Mouse (Mus musculus) adrenal gland, adult 18-20 months (tissue): ENCODE results near the gene Zmat3. TPM values are rescaled to one million over a fixed set of nuclear protein-coding genes. Genes with fewer than 3 reads are reported as not detected.

Experiments used
- DNase-seq, 2 experiments: peaks; one replicate each; pipeline ENCODE4 v3.0.0; 2021 to 2022; ENCODE audit warnings: low spot score in 2 of 2
- total RNA-seq, 2 experiments: library from RNA; stranded (reverse); gene quantifications; 1 replicate in 1 of 2; 2 replicates in 1 of 2; pipeline ENCODE4 v1.2.3; 2021

Gene Zmat3
- total RNA-seq, 2 experiments from 2014 or later, result 22.2 to 24.0 TPM

- no peak for DNase-seq
These were observed 7.4 kb upstream of the Zmat3 start for GRCm38 (mm10) chr3:32373236-32373635.

GRCm38 (mm10) chr3:32372470-32372869 is 6.7 kb upstream of the Zmat3 start:
- no peak for DNase-seq

GRCm38 (mm10) chr3:32371957-32372356 is 6.1 kb upstream of the Zmat3 start:
- no peak for DNase-seq

- no peak for DNase-seq
These were observed 1.7 kb upstream of the Zmat3 start for GRCm38 (mm10) chr3:32367516-32367915.

- DNase-seq, result no peak
These were observed 476 bp upstream of the Zmat3 start for GRCm38 (mm10) chr3:32366246-32366734.

- peak in 1 of 2 experiments; percentile 25 for DNase-seq
These were observed 821 bp downstream of the Zmat3 start for GRCm38 (mm10) chr3:32364841-32365545.

GRCm38 (mm10) chr3:32364195-32364594 is 1.6 kb downstream of the Zmat3 start:
- DNase-seq, result no peak

GRCm38 (mm10) chr3:32361221-32361620 is 4.6 kb downstream of the Zmat3 start:
- no peak for DNase-seq

GRCm38 (mm10) chr3:32347881-32348280 is 17.9 kb downstream of the Zmat3 start:
- DNase-seq, result no peak

- no peak for DNase-seq
These were observed 20.6 kb downstream of the Zmat3 start for GRCm38 (mm10) chr3:32345249-32345648.

- DNase-seq, result no peak
These were observed 21.0 kb downstream of the Zmat3 start for GRCm38 (mm10) chr3:32344825-32345224.

GRCm38 (mm10) chr3:32343371-32343770 is 22.4 kb downstream of the Zmat3 start:
- no peak for DNase-seq

GRCm38 (mm10) chr3:32341434-32341833 is 24.4 kb downstream of the Zmat3 start:
- DNase-seq, result no peak

GRCm38 (mm10) chr3:32338231-32338630 is 27.6 kb downstream of the Zmat3 start:
- DNase-seq, result no peak

GRCm38 (mm10) chr3:32337770-32338169 is 28.0 kb downstream of the Zmat3 start:
- no peak for DNase-seq

- DNase-seq, result no peak
These were observed 30.9 kb downstream of the Zmat3 start for GRCm38 (mm10) chr3:32334901-32335300.

- peak; percentile 65 to 71 for DNase-seq
These were observed 32.2 kb downstream of the Zmat3 start for GRCm38 (mm10) chr3:32333456-32334086.

- no peak for DNase-seq
These were observed 47.9 kb downstream of the Zmat3 start for GRCm38 (mm10) chr3:32317901-32318416.

GRCm38 (mm10) chr3:32317165-32317900 is 48.5 kb downstream of the Zmat3 start:
- peak in 1 of 2 experiments; percentile 23 for DNase-seq

GRCm38 (mm10) chr3:32314746-32315145 is 51.1 kb downstream of the Zmat3 start:
- DNase-seq, result no peak

GRCm38 (mm10) chr3:32304171-32304570 is 61.6 kb downstream of the Zmat3 start:
- no peak for DNase-seq

- no peak for DNase-seq
These were observed 73.8 kb downstream of the Zmat3 start for GRCm38 (mm10) chr3:32292001-32292400.
